Mouse (Mus musculus): ENCODE results near the gene 4930544D05Rik.

4930544D05Rik gene

DNA sequence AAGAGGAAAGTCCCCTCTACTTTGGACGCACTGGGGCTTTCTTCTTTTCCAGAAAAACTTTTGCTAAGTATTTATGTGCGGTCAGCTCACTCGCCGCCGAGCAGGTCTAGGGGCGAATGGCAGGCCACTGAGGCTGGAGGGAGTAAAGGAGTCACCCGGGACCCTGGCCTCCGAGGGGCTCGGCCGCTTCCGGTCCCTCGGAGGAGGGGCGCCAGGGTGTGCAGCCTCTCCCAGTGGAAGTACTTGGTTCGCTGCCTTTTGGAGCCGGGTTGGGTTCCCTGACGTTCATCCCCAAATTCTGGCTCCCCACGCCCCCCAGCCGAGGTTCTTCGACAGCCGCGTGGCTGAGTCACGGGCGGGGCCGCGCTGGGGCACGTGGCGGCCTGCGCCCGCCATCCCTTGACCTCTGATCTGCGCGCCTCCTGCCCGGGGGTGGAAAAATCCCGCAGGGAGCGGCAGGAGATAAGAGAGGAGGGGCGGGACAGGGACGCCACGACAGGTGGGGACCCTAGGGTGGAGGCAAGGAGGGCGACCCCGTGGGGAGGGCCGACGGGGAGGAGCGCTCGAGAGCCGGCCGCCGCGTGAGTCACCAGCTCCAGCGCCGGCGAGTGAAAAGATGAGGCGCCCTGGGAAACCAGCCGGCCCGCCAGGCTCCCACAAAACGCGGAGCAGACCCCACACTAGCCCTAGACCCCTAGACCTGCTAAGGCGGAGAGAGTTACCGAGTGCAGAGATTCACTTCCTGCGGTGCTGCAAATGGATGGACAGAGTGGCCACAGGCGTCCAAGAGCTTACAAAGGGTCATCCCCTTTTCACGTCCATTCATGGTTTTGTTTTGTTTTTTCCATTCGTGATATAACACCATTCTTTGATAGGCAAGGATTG is 40.2 kb downstream of the 4930544D05Rik start:
- peak; percentile 75 to 78 for DNase-seq (ENCODE audit: low spot score in 2 of 2)

DNA sequence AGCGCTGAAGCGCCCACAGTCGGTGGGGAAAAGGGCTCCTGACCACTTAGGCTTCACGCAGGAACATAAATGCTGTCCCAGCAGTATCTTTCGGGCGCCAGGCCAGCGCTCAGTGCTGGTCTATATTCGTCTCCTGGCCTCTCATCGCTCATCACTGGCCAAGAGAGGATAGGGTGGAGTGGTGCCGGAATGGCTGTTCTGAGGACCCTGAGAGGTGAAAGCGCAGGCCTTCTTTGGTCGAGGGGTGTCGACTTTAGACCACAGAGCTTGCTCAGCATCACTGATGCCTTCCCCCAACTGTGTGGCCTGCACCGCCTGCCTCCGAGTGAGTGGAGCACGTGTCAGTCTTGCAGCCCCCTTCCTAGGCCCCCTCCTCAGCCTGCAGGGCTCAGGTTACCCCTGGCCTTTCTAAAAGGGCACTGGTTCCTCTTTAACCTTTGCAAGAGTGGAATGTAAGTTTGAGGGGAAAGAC is 40.8 kb downstream of the 4930544D05Rik start:
- peak in 1 of 2 experiments; percentile 64 for DNase-seq (ENCODE audit: low spot score in 2 of 2)

DNA sequence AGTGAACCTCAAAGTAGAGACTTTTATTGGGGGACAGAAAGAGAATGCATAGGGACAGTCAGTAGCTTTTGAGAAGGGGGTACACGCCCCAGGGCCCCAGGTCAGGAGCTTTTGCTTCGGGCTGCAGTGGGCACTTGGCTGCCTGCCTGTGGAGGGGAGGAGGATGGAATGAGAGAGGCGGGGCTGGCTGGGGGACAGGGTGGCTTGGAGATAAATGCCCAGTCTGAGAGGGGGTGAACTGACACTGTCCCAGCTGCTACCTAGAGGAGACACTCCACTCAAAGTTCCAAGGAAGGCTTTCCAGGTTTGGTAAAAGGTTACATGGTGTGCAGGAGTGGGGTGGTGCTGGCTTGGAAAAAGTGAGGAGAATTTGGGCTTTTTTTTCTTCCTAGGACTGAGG is 41.3 kb downstream of the 4930544D05Rik start, which contains the start of gene Eno3:
Eno3 (plus strand) TSS at position 239 of the 400 bp plus-strand sequence.
- DNase-seq (ENCODE audit: low spot score in 2 of 2): peak in 1 of 2 experiments; percentile 18

- DNase-seq (ENCODE audit: low spot score in 2 of 2): peak in 1 of 2 experiments; percentile 16
Measured at GRCm38 (mm10) chr11:70657573-70657972, 41.9 kb downstream of the 4930544D05Rik start.

GRCm38 (mm10) chr11:70657991-70658390 is 42.3 kb downstream of the 4930544D05Rik start:
- no peak for DNase-seq (ENCODE audit: low spot score in 2 of 2)

DNA sequence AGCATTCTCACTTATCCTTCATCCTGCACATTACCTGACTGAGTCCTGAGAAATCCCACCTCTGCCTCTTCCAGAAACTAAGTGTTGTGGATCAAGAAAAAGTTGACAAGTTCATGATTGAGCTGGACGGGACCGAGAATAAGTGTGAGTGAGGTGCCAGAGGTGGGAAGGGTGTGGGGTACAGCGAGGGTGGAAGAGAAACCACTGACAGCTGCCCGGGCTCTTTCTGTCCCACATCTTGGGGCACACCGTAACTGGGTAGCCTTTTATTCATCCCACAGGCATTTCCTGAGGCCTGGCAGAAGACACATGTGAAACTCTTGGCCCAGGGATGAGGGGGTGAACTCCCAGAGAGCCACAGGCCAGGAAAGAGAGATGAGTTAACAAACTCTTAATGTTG is 42.9 kb downstream of the 4930544D05Rik start:
- no peak for DNase-seq (ENCODE audit: low spot score in 2 of 2)

DNA sequence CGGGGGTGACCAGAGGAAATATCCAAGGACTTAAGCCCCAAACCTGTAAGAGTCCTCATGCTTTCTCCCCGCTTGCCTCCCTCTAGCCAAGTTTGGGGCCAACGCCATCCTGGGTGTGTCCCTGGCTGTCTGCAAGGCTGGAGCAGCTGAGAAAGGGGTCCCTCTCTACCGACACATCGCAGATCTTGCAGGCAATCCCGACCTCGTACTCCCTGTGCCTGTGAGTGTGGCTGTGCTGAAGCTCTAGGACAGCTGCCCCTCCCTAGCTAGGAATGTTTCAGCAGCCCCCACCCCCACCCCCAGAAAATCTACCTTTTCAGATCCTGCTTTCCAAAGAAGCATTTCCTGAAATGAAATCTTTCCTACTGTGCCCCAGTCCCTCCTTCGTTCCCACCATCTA is 43.3 kb downstream of the 4930544D05Rik start:
- no peak for DNase-seq (ENCODE audit: low spot score in 2 of 2)

DNA sequence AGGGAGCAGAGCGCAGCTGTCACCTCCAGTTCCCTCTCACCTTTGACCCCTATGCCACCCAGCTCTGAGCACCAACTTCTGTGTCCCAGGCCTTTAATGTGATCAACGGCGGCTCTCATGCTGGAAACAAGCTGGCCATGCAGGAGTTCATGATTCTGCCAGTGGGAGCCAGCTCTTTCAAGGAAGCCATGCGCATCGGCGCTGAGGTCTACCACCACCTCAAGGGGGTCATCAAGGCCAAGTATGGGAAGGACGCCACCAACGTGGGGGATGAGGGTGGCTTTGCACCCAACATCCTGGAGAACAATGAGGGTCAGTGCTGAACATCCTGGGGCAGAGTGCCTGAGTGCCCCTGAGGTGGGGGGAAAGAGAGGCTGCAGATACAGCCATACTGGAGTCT is 44.9 kb downstream of the 4930544D05Rik start:
- no peak for DNase-seq (ENCODE audit: low spot score in 2 of 2)

GRCm38 (mm10) chr11:70663101-70663500 is 47.5 kb downstream of the 4930544D05Rik start:
- DNase-seq (ENCODE audit: low spot score in 2 of 2): no peak

DNA sequence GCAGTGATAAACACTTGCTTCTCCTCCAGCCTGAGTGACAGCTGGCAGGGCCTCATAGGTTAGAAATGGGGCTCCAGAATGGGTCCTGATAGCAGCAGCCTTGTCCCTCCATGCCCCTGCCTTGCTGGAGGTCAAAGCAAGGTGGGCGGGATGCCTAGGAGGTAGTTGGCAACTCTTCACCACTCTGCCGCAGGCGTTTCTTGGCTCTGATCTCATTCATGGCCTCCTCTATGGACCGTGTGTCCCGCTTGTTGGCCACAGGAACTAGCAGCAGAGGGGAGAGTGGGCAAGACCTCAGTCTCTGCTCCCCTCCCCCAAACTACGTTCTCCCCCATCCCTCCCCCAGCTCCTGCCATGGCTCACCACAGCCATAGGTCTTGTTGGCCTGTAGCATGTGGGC is 48.3 kb downstream of the 4930544D05Rik start:
- DNase-seq (ENCODE audit: low spot score in 2 of 2): no peak

GRCm38 (mm10) chr11:70664741-70665140 is 49.1 kb downstream of the 4930544D05Rik start:
- DNase-seq (ENCODE audit: low spot score in 2 of 2): no peak

All from urinary bladder, postnatal 4 days (tissue).